Mouse (Mus musculus): ENCODE measurements around the gene Gm49322. TPM values are rescaled to one million over a fixed set of nuclear protein-coding genes. Genes with fewer than 3 reads are reported as not detected.
"Not testable (repeated sequence)": the region's sequence is repeated elsewhere in the genome, so short reads cannot be mapped to it uniquely, and the experiment has no call there.

Gm49322 gene
- polyA plus RNA-seq, 1 experiment = 4.5 TPM

- no peak for DNase-seq (ENCODE audit: low read depth)
- TF ChIP-seq CTCF (IDR thresholded peaks at IDR 0.05; ENCODE audit: borderline replicate concordance, extremely low read depth, insufficient read depth, insufficient read length) (no peak), POLR2A (IDR thresholded peaks at IDR 0.05; ENCODE audit: borderline replicate concordance, extremely low read depth, insufficient read depth, insufficient read length, poor library complexity, severe bottlenecking) (no peak)
These were observed 41.1 kb downstream of the Gm49322 start for GRCm38 (mm10) chr10:80646936-80647335.

GRCm38 (mm10) chr10:80649910-80650309 lies 44.1 kb downstream of the Gm49322 start:
- DNase-seq (ENCODE audit: low read depth) = not testable (repeated sequence)

- TF ChIP-seq CTCF (IDR thresholded peaks at IDR 0.05; ENCODE audit: borderline replicate concordance, extremely low read depth, insufficient read depth, insufficient read length) (no peak), POLR2A (IDR thresholded peaks at IDR 0.05; ENCODE audit: borderline replicate concordance, extremely low read depth, insufficient read depth, insufficient read length, poor library complexity, severe bottlenecking) (no peak)
- no peak for DNase-seq (ENCODE audit: low read depth)
These were observed 44.6 kb downstream of the Gm49322 start for GRCm38 (mm10) chr10:80650392-80650791.

GRCm38 (mm10) chr10:80653156-80653720 lies 47.4 kb downstream of the Gm49322 start:
- TF ChIP-seq POLR2A (IDR thresholded peaks at IDR 0.05; ENCODE audit: borderline replicate concordance, extremely low read depth, insufficient read depth, insufficient read length, poor library complexity, severe bottlenecking) (no peak), CTCF (IDR thresholded peaks at IDR 0.05; ENCODE audit: borderline replicate concordance, extremely low read depth, insufficient read depth, insufficient read length) (no peak)
- no peak for DNase-seq (ENCODE audit: low read depth)

- no peak for DNase-seq (ENCODE audit: low read depth)
- TF ChIP-seq POLR2A (IDR thresholded peaks at IDR 0.05; ENCODE audit: borderline replicate concordance, extremely low read depth, insufficient read depth, insufficient read length, poor library complexity, severe bottlenecking) (no peak), CTCF (IDR thresholded peaks at IDR 0.05; ENCODE audit: borderline replicate concordance, extremely low read depth, insufficient read depth, insufficient read length) (no peak)
These were observed 49.0 kb downstream of the Gm49322 start for GRCm38 (mm10) chr10:80654866-80655265.

- no peak for DNase-seq (ENCODE audit: low read depth)
- TF ChIP-seq CTCF (IDR thresholded peaks at IDR 0.05; ENCODE audit: borderline replicate concordance, extremely low read depth, insufficient read depth, insufficient read length) = no peak
- no peak for TF ChIP-seq POLR2A (IDR thresholded peaks at IDR 0.05; ENCODE audit: borderline replicate concordance, extremely low read depth, insufficient read depth, insufficient read length, poor library complexity, severe bottlenecking)
These were observed 49.7 kb downstream of the Gm49322 start for GRCm38 (mm10) chr10:80655406-80656129.

GRCm38 (mm10) chr10:80656130-80656862 lies 50.5 kb downstream of the Gm49322 start:
- TF ChIP-seq CTCF (IDR thresholded peaks at IDR 0.05; ENCODE audit: borderline replicate concordance, extremely low read depth, insufficient read depth, insufficient read length) = no peak
- TF ChIP-seq POLR2A (IDR thresholded peaks at IDR 0.05; ENCODE audit: borderline replicate concordance, extremely low read depth, insufficient read depth, insufficient read length, poor library complexity, severe bottlenecking) = peak; percentile 91
- peak; percentile 100 for DNase-seq (ENCODE audit: low read depth)

GRCm38 (mm10) chr10:80656863-80657623 lies 51.2 kb downstream of the Gm49322 start, which contains the start of gene Btbd2:
Gene Btbd2, minus strand, starts transcription at chr10:80657071.
- no peak for DNase-seq (ENCODE audit: low read depth)
- TF ChIP-seq CTCF (IDR thresholded peaks at IDR 0.05; ENCODE audit: borderline replicate concordance, extremely low read depth, insufficient read depth, insufficient read length) (no peak), POLR2A (IDR thresholded peaks at IDR 0.05; ENCODE audit: borderline replicate concordance, extremely low read depth, insufficient read depth, insufficient read length, poor library complexity, severe bottlenecking) (no peak)

- TF ChIP-seq CTCF (IDR thresholded peaks at IDR 0.05; ENCODE audit: borderline replicate concordance, extremely low read depth, insufficient read depth, insufficient read length) (no peak), POLR2A (IDR thresholded peaks at IDR 0.05; ENCODE audit: borderline replicate concordance, extremely low read depth, insufficient read depth, insufficient read length, poor library complexity, severe bottlenecking) (no peak)
- DNase-seq (ENCODE audit: low read depth) = no peak
These were observed 52.5 kb downstream of the Gm49322 start for GRCm38 (mm10) chr10:80658194-80658840.

- no peak for DNase-seq (ENCODE audit: low read depth)
- no peak for TF ChIP-seq POLR2A (IDR thresholded peaks at IDR 0.05; ENCODE audit: borderline replicate concordance, extremely low read depth, insufficient read depth, insufficient read length, poor library complexity, severe bottlenecking)
- no peak for TF ChIP-seq CTCF (IDR thresholded peaks at IDR 0.05; ENCODE audit: borderline replicate concordance, extremely low read depth, insufficient read depth, insufficient read length)
These were observed 53.0 kb downstream of the Gm49322 start for GRCm38 (mm10) chr10:80658841-80659202.

GRCm38 (mm10) chr10:80659213-80659612 lies 53.4 kb downstream of the Gm49322 start:
- TF ChIP-seq POLR2A (IDR thresholded peaks at IDR 0.05; ENCODE audit: borderline replicate concordance, extremely low read depth, insufficient read depth, insufficient read length, poor library complexity, severe bottlenecking) (no peak), CTCF (IDR thresholded peaks at IDR 0.05; ENCODE audit: borderline replicate concordance, extremely low read depth, insufficient read depth, insufficient read length) (peak; percentile 76; the same call in 1 of the 2 replicates)
- DNase-seq (ENCODE audit: low read depth) = peak; percentile 84
